In the genomic region with DNA sequence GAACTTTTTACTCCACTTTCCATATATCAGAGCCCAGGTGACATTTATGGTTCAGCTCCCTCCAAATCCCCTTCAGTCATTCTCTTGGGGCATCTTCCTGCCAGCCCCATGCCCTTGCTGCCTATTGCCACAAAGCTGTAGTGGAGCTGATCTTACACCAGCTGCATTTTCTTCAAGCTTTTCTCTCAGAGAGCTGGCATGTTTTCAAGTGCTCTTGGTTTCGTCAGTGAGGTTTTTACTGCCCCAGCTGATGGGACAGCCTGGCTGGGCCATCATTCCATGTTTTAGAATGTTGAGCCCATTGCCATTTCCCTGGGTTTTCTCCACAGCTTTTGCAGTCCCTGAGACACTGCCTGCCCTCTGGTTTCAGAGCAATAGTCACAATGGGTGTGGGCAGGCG, we compare ENCODE assay signal across 9 mouse cellular contexts.
"Had no signal": no experiment of that assay in that cellular context is flagged by ENCODE, and none has a peak within 500 bp of the region (broad histone marks: within the 10 kb centered on the region; RNA-seq: fewer than 3 reads in every experiment).

No protein-coding gene starts in this region.

- ATAC-seq: midbrain, embryonic 13.5 days; midbrain, embryonic 15.5 days had no signal

- DNase-seq: lung, adult 18-20 months; lung, embryonic 14.5 days; lung, postnatal 14 days; lung, postnatal 4 days; thymus, adult 2 months; thymus, postnatal 25 days; thymus, postnatal 4 days had no signal
